Mouse (Mus musculus): ENCODE data around the gene Atf6b.

GRCm38 (mm10) chr17:34672246-34672792, 25.4 kb downstream of the Atf6b start:
- TF ChIP-seq CTCF (IDR thresholded peaks at IDR 0.05): no peak
- no peak for TF ChIP-seq EP300 (IDR thresholded peaks at IDR 0.05)
